Comparison of ENCODE assay signal across 12 mouse cellular contexts in the genomic region with DNA sequence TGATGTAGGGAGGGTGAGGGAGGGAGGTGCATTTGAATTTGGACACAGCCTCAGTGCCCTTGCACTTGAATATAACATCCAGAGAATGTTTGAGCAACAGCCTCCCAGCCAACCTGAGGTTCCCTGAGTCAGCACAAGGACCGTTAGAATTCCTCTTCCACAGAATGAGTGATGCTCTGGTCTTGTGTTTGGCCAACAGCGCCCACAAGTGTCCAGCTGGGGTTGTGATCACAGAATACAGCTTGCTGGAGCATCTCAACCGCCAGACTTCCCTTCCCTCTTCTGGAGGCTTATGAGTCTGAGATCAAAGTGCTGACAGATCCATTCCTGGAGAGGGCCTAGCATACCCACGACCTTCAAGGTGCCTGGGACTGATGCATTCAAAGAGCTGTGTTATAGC.
DNase-seq lines count a peak whose midpoint lies in the region; ATAC-seq and TF ChIP-seq lines count a peak whose summit lies in the region.
"Had no signal": no experiment of that assay in that cellular context is flagged by ENCODE, and none has a peak within 500 bp of the region (broad histone marks: within the 10 kb centered on the region; RNA-seq: fewer than 3 reads in every experiment).

No protein-coding gene starts in this region.

- H3K36me3 ChIP-seq in kidney, embryonic 16.5 days (ENCODE audit: insufficient read depth, low read length), result no peaks in the 10 kb centered on the region
- no peaks in the 10 kb centered on the region for H3K36me3 ChIP-seq in CH12.LX (replicated peaks in 1 of 2; ENCODE audit: control insufficient read depth in 1 of 2, insufficient read depth in 1 of 2, low read length in 1 of 2)
- H3K36me3 ChIP-seq: hindbrain, embryonic 15.5 days; limb, embryonic 15.5 days had no signal

- DNase-seq in kidney, postnatal 10 days, result peak; percentile 53
- no peak for DNase-seq in CH12.LX (ENCODE audit: extremely low read depth)
- DNase-seq in ES-CJ7 (ENCODE audit: low read depth, low spot score), result peak; percentile 43
- peak; percentile 61 to 70 for DNase-seq in kidney, postnatal 25 days
- DNase-seq in embryo, embryonic 10 days (ENCODE audit: low spot score), result no peak
- no peak for DNase-seq in heart, adult 11 months
- DNase-seq: right cerebral cortex, adult 18-20 months; thymus, postnatal 36 days had no signal

- TF ChIP-seq EP300 in CH12.LX (IDR thresholded peaks at IDR 0.05; ENCODE audit: low read length), result no peak

- no peak overlapping the region for H3K27ac ChIP-seq in kidney, embryonic 16.5 days (ENCODE audit: low read length)
- H3K27ac ChIP-seq in CH12.LX (ENCODE audit: insufficient read depth, low read depth), result no peak overlapping the region
- H3K27ac ChIP-seq: hindbrain, embryonic 15.5 days; limb, embryonic 15.5 days had no signal

- no peak overlapping the region for H3K9ac ChIP-seq in kidney, embryonic 16.5 days (replicated peaks; ENCODE audit: low read length)
- H3K9ac ChIP-seq in CH12.LX (ENCODE audit: insufficient read depth, low read depth), result no peak overlapping the region
- H3K9ac ChIP-seq: hindbrain, embryonic 15.5 days; limb, embryonic 15.5 days had no signal

- no peaks in the 10 kb centered on the region for H3K79me2 ChIP-seq in CH12.LX (replicated peaks; ENCODE audit: control insufficient read depth, extremely low read depth, insufficient read depth, poor library complexity, severe bottlenecking)

- H3K4me3 ChIP-seq in kidney, embryonic 16.5 days (ENCODE audit: low read length), result no peak overlapping the region
- no peak overlapping the region for H3K4me3 ChIP-seq in CH12.LX (replicated peaks in 1 of 3; ENCODE audit: low read depth in 2 of 3, low read length in 2 of 3, poor library complexity in 1 of 3)
- H3K4me3 ChIP-seq: hindbrain, embryonic 15.5 days; limb, embryonic 15.5 days had no signal

- no peak for TF ChIP-seq POLR2A in CH12.LX (IDR thresholded peaks at IDR 0.05; ENCODE audit: low read depth, low read length)

- TF ChIP-seq CTCF in CH12.LX (conservative IDR thresholded peaks at IDR 0.05 in 1 of 2, IDR thresholded peaks at IDR 0.05 in 1 of 2; ENCODE audit: low read depth in 2 of 2, low read length in 2 of 2), result peak in 1 of 2 experiments; percentile 75; a peak in 3 of 4 replicates

- no peaks in the 10 kb centered on the region for H3K9me3 ChIP-seq in kidney, embryonic 16.5 days (ENCODE audit: low read length)
- H3K9me3 ChIP-seq in CH12.LX (replicated peaks; ENCODE audit: low read length), result peaks cover 11% of the 10 kb centered on the region
- H3K9me3 ChIP-seq: hindbrain, embryonic 15.5 days; limb, embryonic 15.5 days had no signal

- dilution Hi-C loops in CH12.LX (cut with MboI; ENCODE audit: extremely low pct_ligation_motif_present, extremely low pct_unique_long_range_greater_than_20kb, low sequenced_read_pairs), result no loop called here

- in situ Hi-C loops in CH12.LX (cut with MboI; ENCODE audit: low pct_ligation_motif_present, low pct_unique_long_range_greater_than_20kb, low sequenced_read_pairs), result no loop called here

- TF ChIP-seq RAD21 in CH12.LX (IDR thresholded peaks at IDR 0.05; ENCODE audit: low read depth, low read length), result peak; percentile 67

- no peak for ATAC-seq in kidney, embryonic 16.5 days (ENCODE audit: low FRiP score, low TSS enrichment)
- ATAC-seq: Patski had no signal

- H3K4me1 ChIP-seq in kidney, embryonic 16.5 days (ENCODE audit: insufficient read depth, low read length), result peaks cover 8% of the 10 kb centered on the region; the same call in 1 of the 2 replicates
- H3K4me1 ChIP-seq in CH12.LX (ENCODE audit: control insufficient read depth in 1 of 2, insufficient read depth in 2 of 2), result peaks cover 0 to 8% of the 10 kb centered on the region in 2 experiments; a peak in 2 of 4 replicates

- WGBS in kidney, embryonic 16.5 days, result 24% methylated on average over 4 of the region's 4 CpGs

- no peak overlapping the region for H3K4me2 ChIP-seq in kidney, embryonic 16.5 days (replicated peaks; ENCODE audit: low read depth, low read length)
- H3K4me2 ChIP-seq in CH12.LX (ENCODE audit: insufficient read depth, low read depth, poor library complexity, severe bottlenecking), result no peak overlapping the region
- H3K4me2 ChIP-seq: hindbrain, embryonic 15.5 days; limb, embryonic 15.5 days had no signal

- H3K27me3 ChIP-seq in kidney, embryonic 16.5 days (ENCODE audit: insufficient read depth, low read length), result no peaks in the 10 kb centered on the region
- peaks cover 18% of the 10 kb centered on the region for H3K27me3 ChIP-seq in CH12.LX (replicated peaks)
- H3K27me3 ChIP-seq: Patski had no signal

TF ChIP-seq in CH12.LX, 34 proteins besides CTCF, POLR2A, EP300 and RAD21:
- TF ChIP-seq MAZ (IDR thresholded peaks at IDR 0.05; ENCODE audit: low read depth, low read length) (no peak), SMC3 (IDR thresholded peaks at IDR 0.05; ENCODE audit: low read depth, low read length) (peak; percentile 68)
TF ChIP-seq in CH12.LX: peak in this region for 1.

Comparison
In these comparisons a context has a peak if more than half of its experiments do, and no peak if none do; other contexts are left out.
1. DNase-seq: peak in kidney, postnatal 10 days (single experiment), ES-CJ7 (single experiment) and kidney, postnatal 25 days (2 of 2); none in CH12.LX (single experiment), embryo, embryonic 10 days (single experiment) and heart, adult 11 months (single experiment).